ENCODE assay signal across 10 mouse cellular contexts in the genomic region with DNA sequence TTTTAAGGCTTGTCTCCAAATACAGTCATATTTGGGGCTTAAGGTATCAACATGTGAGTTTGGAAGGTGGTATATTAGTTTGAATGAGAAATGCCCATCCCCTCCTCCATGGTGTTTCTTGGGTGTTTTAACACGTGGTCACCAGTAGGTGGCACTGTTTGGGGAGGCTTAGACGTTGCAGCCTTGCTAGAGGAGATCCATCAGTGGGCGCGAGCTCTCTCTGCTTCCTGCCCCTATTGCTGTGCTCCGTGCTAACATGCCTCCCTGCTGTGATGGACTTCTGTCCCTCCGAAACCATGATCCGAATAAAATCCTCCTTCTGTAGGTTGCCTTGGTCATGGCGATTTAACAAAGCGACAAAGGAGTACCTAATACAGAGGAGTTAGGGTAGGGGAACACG.
DNase-seq lines count a peak whose midpoint lies in the region; ATAC-seq lines count a peak whose summit lies in the region.
"Had no signal": no experiment of that assay in that cellular context is flagged by ENCODE, and none has a peak within 500 bp of the region (broad histone marks: within the 10 kb centered on the region; RNA-seq: fewer than 3 reads in every experiment).

No protein-coding gene starts in this region.

- no peaks in the 10 kb centered on the region for H3K27me3 ChIP-seq in liver, embryonic 12.5 days (replicated peaks)
- H3K27me3 ChIP-seq: liver, embryonic 13.5 days had no signal

- WGBS in liver, embryonic 12.5 days (ENCODE audit: insufficient replicate concordance): 29% methylated on average over 10 of the region's 10 CpGs

- H3K4me3 ChIP-seq in liver, embryonic 12.5 days: no peak overlapping the region
- H3K4me3 ChIP-seq: erythroblast, embryonic 14.5 days; liver, embryonic 13.5 days had no signal

- no peak overlapping the region for H3K9ac ChIP-seq in liver, embryonic 12.5 days
- H3K9ac ChIP-seq: liver, embryonic 13.5 days had no signal

- no peaks in the 10 kb centered on the region for H3K36me3 ChIP-seq in liver, embryonic 12.5 days
- H3K36me3 ChIP-seq: liver, embryonic 13.5 days had no signal

- H3K4me1 ChIP-seq in liver, embryonic 12.5 days: no peaks in the 10 kb centered on the region
- H3K4me1 ChIP-seq: liver, embryonic 13.5 days had no signal

- H3K27ac ChIP-seq in liver, embryonic 12.5 days: no peak overlapping the region
- H3K27ac ChIP-seq: liver, embryonic 13.5 days had no signal

- no peaks in the 10 kb centered on the region for H3K9me3 ChIP-seq in liver, embryonic 12.5 days (replicated peaks)

- no peak overlapping the region for H3K4me2 ChIP-seq in liver, embryonic 12.5 days
- H3K4me2 ChIP-seq: liver, embryonic 13.5 days had no signal

- peak; percentile 31 for DNase-seq in CD4-positive, CD25-positive, alpha-beta regulatory T cell, adult 2 months (ENCODE audit: low read depth, low spot score)
- peak; percentile 10 for DNase-seq in liver
- peak; percentile 68 for DNase-seq in embryo, embryonic 10.5 days (ENCODE audit: low spot score)
- peak; percentile 5 for DNase-seq in naive thymus-derived CD4-positive, alpha-beta T cell, adult 2 months (ENCODE audit: low read depth)
- DNase-seq in left cerebral cortex, adult 18-20 months (ENCODE audit: low spot score in 2 of 2): no peak
- DNase-seq in gastrocnemius, postnatal 4 days (ENCODE audit: low spot score in 2 of 2): no peak
- DNase-seq: liver, embryonic 13.5 days had no signal

- ATAC-seq in CD4-positive, CD25-positive, alpha-beta regulatory T cell, adult 4 months: no peak
- ATAC-seq in liver, embryonic 12.5 days: no peak

Comparison
In these comparisons a context has a peak if more than half of its experiments do, and no peak if none do; other contexts are left out.
1. DNase-seq: peak in CD4-positive, CD25-positive, alpha-beta regulatory T cell, adult 2 months (single experiment), liver (single experiment), embryo, embryonic 10.5 days (single experiment) and naive thymus-derived CD4-positive, alpha-beta T cell, adult 2 months (single experiment); none in left cerebral cortex, adult 18-20 months (0 of 2) and gastrocnemius, postnatal 4 days (0 of 2).